Mouse (Mus musculus) left cerebral cortex, postnatal 10 days (tissue): ENCODE measurements around the gene Pip5kl1. TPM values are rescaled to one million over a fixed set of nuclear protein-coding genes. Genes with fewer than 3 reads are reported as not detected.

Experiments used
- DNase-seq, 2 experiments: peaks; one replicate each; pipeline ENCODE4 v3.0.0; 2021 to 2022; ENCODE audit warnings: low spot score in 2 of 2, mixed read lengths in 1 of 2; ENCODE audit errors: extremely low spot score in 1 of 2
- intact Hi-C: fragments of 180-260 bp; cut with DNase I; formaldehyde crosslinking; loops from one replicate; pipeline ENCODE4 v1.15.1; 2025
- total RNA-seq, 2 experiments: library from RNA; stranded (reverse); gene quantifications; 2 replicates each; pipeline ENCODE4 v1.2.3; 2021

Gene Pip5kl1
- total RNA-seq, 2 experiments from 2014 or later, result 13.5 to 13.6 TPM

DNA sequence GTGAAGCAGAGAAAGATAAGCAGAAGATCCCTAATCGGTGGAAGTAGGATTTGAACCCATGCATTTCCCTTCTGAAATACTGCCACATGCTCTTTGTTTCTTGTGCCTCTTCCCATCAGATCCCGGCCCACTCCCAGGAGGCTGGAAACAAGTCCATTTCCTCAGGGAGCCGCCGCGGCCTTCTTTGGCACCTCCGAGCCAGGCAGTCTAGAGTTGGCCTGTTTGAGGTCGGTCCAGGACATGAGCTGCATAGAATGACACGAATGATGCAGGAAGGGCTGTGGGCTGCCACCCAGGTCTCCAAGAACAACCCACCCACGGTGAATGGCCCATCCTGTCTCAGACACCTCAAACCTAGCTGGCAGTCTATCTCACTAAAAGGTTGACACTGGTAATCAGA is 1.9 kb downstream of the Pip5kl1 start:
- intact Hi-C loops, result no loop called here

DNA sequence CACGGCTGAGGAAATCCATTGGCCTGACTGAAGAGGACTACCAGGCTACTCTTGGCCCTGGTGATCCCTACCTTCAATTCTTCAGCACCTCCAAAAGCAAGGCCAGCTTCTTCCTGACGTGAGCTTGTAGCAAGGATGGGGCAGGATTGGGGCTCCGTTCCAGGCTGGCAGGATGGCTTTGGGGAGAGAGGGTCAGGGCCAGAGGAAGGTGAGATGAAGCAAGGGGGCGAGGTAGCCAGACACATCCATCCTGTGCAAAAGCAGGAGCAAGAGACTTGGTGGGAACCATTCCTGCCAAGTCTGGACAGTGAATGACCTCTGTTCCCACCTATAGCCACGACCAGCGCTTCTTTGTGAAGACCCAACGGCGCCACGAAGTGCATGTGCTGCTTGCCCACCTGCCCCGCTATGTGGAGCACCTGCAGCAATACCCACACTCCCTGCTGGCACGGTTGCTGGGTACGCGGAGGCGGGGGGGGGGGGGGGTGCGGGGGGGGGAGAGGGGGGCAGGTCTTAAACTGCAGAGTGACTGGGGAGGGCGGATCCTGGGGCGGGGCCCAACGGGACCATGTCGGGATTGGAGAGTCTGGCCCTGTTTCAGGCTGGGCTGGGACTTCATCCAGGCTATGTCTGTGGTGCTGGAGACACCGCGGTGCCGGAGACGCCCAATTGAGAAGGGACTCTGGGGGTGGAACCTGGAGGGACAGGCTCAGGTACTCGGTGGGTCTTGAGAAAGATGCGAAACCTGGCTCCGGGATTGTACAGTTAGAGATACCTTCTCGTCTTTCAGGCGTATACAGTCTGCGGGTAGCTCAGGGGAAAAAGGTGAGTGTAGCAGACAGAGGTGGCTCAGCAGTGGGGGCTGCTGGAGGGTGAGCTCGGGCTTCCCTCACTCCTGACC is 3.8 kb downstream of the Pip5kl1 start:
- peak in 1 of 2 experiments; percentile 76 for DNase-seq
- intact Hi-C loops, result no loop called here

More for the DNA sequence above, 1.9 kb downstream of the Pip5kl1 start:
- DNase-seq, result peak in 1 of 2 experiments; percentile 28

- peak; percentile 43 to 74 for DNase-seq
- intact Hi-C loops, result loop anchor here (5.0 kb wide), 1 partner anchor 36 kb away; no protein-coding TSS in a partner anchor
Measured at GRCm38 (mm10) chr2:32581450-32582095, 7.0 kb downstream of the Pip5kl1 start.

DNA sequence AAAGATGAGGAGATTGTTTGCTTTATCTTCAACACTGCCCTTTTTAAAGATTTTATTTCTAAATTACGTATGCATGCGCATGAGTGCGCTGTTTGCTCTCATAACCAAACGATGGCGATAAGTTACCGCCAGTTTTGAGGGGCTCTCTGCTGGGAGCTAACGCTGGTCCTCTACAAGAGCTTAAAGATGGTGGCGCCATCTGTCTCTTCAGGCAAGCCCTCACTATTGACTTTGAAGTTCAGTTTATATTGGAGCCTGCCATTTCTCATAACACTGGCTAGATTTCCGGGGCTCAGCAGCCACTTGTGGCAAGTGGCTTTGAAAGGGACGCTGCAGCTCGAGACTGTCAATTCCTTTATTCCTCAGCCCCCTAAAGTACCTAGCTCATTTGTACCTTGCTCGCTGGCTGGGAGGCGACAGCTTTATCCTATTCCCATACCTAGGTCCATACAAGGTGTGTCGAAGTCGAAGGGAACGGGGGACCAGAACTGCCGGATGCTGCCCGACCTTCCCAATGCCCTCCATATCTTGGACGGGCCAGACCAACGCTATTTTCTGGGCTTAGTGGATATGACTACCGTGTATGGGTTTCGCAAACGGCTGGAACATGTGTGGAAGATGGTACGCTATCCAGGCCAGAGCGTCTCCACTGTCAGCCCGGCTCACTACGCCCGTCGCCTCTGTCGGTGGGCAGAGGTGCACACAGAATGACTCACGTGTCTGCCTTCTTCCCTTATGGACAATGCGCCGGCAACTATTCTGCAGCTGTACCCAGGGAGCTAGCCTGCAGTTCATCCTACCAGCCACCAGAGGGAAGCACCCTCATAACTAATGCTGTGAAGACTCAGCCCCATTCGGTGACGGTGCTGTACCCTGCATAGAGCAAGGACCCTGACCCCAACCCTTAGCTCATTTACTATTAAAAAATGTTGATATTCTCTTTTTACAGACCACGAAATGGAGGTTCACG is 8.5 kb downstream of the Pip5kl1 start:
- DNase-seq, result peak; percentile 78 to 87
- intact Hi-C loops, result loop anchor here (5.0 kb wide), 1 partner anchor 34 kb away; no protein-coding TSS in a partner anchor

- no peak for DNase-seq
- intact Hi-C loops, result no loop called here
Measured at GRCm38 (mm10) chr2:32585149-32585714, 10.6 kb downstream of the Pip5kl1 start.

- intact Hi-C loops, result no loop called here
- peak; percentile 87 to 97 for DNase-seq
Measured at GRCm38 (mm10) chr2:32586871-32587351, 12.3 kb downstream of the Pip5kl1 start, which contains the start of gene St6galnac4. St6galnac4 (plus strand) TSS chr2:32587095.

GRCm38 (mm10) chr2:32587731-32588321 is 13.2 kb downstream of the Pip5kl1 start:
- intact Hi-C loops, result no loop called here
- peak in 1 of 2 experiments; percentile 54 for DNase-seq

- intact Hi-C loops, result no loop called here
- peak in 1 of 2 experiments; percentile 61 for DNase-seq
Measured at GRCm38 (mm10) chr2:32589213-32589795, 14.7 kb downstream of the Pip5kl1 start.

- intact Hi-C loops, result no loop called here
- DNase-seq, result peak in 1 of 2 experiments; percentile 36
Measured at GRCm38 (mm10) chr2:32590224-32590623, 15.6 kb downstream of the Pip5kl1 start.

DNA sequence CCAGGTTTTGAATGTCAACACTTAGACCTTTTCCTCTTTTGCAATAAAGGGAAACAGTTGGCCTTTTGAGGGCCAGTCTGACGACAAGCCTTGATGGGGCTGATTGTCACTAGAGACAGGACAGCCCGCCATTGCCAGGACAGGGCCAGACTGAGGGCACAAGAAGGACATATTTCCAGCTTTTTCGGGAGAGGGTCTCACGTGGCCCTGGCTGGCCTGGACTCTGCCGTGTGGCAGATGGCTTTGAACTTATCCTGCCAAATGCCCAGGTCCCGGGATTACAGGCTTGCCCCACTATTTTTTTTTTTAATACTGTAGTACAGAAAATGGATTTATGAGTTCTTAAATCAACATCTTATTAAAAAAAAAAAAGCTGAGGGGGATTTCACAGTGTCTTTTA is 16.7 kb downstream of the Pip5kl1 start:
- DNase-seq, result no peak
- intact Hi-C loops, result no loop called here

DNA sequence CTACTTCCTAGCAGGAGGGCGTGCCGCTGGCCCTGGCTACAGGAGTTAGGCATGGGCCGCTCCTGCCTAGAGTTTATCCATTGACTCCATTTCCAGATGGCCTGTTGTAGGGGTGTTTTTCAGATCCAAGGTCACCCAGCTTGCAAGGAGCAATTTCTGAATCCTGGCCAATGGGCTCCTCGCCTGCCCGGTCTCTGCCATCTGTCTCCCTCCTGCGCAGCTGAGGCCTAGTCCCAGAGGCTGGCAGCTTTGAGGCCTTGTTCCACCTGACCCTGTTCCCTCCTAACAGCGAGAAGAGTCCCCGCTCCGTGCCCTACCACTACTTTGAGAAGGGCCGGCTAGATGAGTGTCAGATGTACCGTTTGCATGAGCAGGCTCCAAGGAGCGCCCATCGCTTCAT is 22.1 kb downstream of the Pip5kl1 start:
- no peak for DNase-seq

DNA sequence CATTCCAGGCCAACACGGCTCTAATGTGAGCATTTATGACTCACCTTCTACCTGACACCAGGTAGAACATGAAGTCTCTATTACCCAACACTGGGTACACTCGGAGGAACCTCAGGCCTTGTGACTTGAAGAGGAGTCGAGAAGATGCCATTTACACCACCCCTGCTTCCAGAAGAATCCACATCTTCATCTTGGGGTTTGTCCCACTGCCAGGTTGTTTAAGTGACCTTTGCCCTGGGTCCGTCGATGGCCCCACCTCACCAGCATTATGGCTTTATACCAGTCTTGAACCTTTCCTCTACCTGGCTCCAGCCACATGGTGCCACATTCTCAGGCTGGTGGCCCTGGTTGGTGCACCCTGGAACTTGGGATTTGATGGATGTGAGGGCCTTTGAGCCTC is 22.7 kb downstream of the Pip5kl1 start:
- intact Hi-C loops, result no loop called here
- DNase-seq, result no peak

More for the DNA sequence above, 22.1 kb downstream of the Pip5kl1 start:
- intact Hi-C loops, result no loop called here

GRCm38 (mm10) chr2:32597699-32598098 is 23.1 kb downstream of the Pip5kl1 start:
- intact Hi-C loops, result no loop called here
- no peak for DNase-seq

DNA sequence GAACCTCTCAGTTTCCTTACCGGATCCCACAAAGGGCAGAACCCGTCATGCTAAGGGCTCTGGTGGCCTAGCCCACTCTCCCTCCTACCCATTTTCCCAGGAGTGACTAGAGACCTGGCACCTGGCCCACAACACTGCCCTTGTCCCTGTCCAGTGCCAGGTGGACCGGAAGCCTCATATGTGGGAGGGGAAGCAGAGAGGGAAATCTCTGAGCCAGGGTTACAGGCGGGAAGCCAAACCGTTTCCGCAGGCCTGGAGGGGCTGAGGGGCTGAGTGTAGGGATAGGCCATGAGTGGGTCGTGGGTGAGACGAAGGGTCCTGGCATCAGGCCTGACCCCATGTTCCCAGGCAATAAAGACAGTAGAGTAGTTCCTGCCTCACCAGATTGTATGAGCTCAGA is 23.9 kb downstream of the Pip5kl1 start:
- intact Hi-C loops, result no loop called here
- DNase-seq, result peak in 1 of 2 experiments; percentile 55

DNA sequence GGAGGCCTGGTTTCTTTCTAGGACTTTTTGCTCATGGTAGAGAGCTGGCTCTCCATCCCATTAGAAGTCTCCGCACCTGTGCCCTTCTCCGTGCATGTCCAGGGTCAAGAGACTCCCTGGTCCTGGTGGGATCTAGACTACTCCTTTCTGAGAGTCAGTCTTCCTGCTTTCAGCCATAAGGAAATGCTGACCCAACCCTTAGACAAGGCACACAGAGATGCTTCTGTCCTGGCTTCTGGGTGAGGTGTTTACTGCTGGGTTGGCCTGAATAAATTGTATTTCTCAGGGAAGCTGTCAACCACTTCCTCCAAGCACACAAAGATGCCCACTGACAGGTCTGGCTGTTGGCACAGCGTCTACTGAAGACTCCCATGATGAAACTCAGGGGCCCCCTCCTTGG is 24.8 kb downstream of the Pip5kl1 start, which contains the start of gene St6galnac6:
TSS of gene St6galnac6 (plus strand) at position 301 of the 400 bp plus-strand sequence.
- intact Hi-C loops, result no loop called here
- DNase-seq, result no peak

GRCm38 (mm10) chr2:32601417-32602065 is 26.9 kb downstream of the Pip5kl1 start:
- peak in 1 of 2 experiments; percentile 63 for DNase-seq
- intact Hi-C loops, result no loop called here

DNA sequence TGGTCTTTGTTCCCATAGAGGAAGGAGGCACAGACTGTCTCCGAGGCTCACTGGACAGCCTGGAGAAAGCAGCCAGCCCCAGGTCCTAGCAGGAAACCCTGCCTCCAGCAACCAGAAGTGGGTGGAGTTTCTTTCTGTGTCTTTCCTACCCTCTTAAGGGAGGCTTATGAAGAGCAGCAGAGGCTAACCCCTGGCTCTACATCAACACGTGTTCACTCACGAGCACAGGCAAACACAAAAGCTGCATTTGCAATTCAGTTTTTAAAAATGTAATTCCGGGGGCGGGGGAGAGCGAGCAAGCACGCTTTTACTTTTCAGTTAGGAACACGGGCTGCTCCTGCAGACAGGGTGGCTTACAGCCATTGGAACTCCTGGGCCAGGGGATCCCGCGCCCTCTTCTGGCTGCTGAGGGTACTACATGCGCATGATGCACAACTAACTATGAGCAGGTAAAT is 28.0 kb downstream of the Pip5kl1 start:
- intact Hi-C loops, result no loop called here
- DNase-seq, result peak; percentile 82 to 87
